Mouse (Mus musculus) induced T-regulatory cell, adult 2 months (primary cell): ENCODE measurements around the gene Apbb2.
A peak's percentile ranks its signal among the peaks of the same experiment; 100 is the strongest.

ENCODE experiments used
- DNase-seq: peaks from one replicate; pipeline ENCODE4 v3.0.0-alpha.2; 2012; ENCODE audit warnings: low read depth

The Apbb2 gene

GRCm38 (mm10) chr5:66602287-66602820 lies 16.2 kb downstream of the Apbb2 start:
- peak; percentile 20 for DNase-seq

- DNase-seq = no peak
These were observed 18.2 kb downstream of the Apbb2 start for GRCm38 (mm10) chr5:66600415-66600814.

DNA sequence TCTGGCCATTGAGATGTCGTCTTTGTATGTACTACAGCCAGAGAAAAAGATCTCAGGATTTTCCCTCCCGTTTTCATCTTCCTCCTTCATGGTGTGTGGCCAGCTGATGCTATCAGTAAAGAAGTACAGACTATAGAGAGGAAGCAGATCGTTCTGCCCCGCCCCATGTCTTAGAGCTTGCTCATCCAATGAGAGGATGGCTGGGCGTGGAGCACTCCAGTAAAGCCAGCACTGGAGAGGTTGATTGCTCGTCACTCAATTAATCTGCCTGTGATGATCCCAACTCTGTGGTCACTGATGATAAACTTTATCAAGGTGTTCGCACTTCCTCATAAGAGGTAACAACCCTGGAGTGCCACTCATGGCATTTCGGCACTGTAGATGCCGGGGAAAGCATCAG lies 18.7 kb downstream of the Apbb2 start:
- no peak for DNase-seq

GRCm38 (mm10) chr5:66596296-66596695 lies 22.3 kb downstream of the Apbb2 start:
- DNase-seq = no peak

GRCm38 (mm10) chr5:66594881-66595280 lies 23.7 kb downstream of the Apbb2 start:
- no peak for DNase-seq

- no peak for DNase-seq
These were observed 32.3 kb downstream of the Apbb2 start for GRCm38 (mm10) chr5:66586236-66586745.

DNA sequence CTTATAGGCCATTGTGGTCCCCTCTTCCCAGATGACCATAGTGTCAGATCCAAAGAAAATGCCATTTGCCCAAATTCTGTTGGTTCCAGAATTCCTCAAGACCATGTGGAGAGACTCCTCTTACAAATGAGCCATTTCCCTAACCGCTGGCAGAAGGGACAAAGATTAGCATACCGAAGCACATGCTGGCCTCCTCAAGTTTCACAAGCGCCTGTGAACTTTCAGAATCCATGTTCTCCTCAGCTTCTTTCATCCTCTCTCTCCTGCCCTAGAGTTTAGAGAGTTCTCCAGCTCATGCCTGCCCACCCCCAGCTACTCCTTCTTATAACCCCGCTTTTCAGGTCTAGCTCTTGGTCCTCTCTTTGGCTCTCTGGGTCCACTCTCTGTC lies 35.6 kb downstream of the Apbb2 start:
- DNase-seq = no peak

GRCm38 (mm10) chr5:66582281-66583018 lies 36.1 kb downstream of the Apbb2 start:
- DNase-seq = no peak

GRCm38 (mm10) chr5:66579066-66579465 lies 39.5 kb downstream of the Apbb2 start:
- no peak for DNase-seq

GRCm38 (mm10) chr5:66576299-66576698 lies 42.3 kb downstream of the Apbb2 start:
- no peak for DNase-seq

DNA sequence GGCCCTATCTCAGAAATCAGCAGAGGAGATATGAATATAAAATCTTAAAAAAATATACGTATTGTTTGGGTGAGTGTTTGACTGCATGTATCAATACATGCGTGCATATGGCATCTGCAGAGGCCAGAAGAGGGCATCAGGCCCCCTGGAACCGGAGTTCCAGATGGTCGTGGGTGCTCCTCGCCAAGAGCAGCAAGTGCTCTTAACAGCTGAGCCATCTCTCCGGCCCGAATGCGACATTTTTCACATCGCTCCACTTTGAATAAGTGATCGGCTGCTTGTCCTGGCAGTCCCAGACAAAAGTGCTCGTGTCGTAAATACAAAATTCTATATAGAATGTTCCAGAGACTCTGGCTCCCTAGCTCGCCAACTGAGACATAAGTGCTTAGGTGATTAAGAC lies 43.4 kb downstream of the Apbb2 start:
- no peak for DNase-seq

DNA sequence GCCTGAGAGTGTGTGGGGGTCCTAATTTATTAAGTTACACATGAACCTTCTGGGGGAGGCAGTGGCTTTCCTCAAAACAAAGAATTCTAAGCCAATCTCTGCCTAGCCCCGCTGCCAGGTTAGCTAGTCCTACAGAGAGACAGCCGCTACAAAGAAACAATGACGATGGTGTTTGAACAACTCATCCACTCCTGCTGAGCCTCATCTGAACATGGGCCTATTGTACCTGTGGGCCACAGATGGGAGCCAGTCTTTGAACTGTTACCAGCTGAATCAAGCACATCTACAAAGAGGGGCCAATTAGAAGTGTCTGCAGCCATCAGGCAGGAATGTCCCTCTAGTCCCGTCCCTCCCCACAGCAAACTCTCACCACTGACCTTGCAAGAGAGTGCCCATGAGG lies 45.3 kb downstream of the Apbb2 start:
- DNase-seq = no peak

DNA sequence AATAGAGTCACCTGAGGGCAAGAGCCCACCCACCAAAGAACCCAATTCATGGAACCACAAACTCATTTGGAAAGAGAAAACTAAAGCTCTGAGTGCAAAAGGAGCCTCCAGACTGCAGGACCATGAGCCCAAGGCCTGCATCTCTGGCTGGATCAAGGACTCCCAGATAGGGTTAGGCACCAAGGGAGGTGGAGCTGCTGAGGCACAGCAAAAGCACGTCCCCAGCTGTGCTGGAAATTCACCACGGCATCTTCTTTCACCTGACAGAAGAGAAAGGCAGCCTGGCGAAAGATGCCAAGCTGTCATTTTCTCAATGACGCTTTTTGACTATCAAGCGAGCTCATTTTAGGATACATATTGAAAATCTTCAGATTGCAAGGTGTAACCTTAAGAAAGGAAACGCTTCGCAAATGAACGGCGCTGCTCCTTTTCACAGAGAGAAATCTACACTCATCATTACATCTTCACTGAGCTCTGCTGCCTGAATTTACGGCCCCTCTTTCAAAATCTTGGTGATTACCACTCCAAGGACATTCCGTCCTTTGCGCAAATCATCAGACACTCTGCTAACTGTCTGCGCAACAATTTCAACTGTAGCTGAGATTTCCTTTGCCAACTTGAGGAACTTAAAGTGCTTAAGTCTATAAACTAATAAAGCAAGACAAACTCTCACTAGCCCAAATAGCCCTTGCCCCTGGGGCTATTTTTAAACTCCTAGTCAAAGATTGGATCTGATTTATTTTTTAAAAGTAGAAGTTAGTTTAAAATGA lies 46.3 kb downstream of the Apbb2 start:
- no peak for DNase-seq

- DNase-seq = no peak
These were observed 47.9 kb downstream of the Apbb2 start for GRCm38 (mm10) chr5:66570709-66571108.

DNA sequence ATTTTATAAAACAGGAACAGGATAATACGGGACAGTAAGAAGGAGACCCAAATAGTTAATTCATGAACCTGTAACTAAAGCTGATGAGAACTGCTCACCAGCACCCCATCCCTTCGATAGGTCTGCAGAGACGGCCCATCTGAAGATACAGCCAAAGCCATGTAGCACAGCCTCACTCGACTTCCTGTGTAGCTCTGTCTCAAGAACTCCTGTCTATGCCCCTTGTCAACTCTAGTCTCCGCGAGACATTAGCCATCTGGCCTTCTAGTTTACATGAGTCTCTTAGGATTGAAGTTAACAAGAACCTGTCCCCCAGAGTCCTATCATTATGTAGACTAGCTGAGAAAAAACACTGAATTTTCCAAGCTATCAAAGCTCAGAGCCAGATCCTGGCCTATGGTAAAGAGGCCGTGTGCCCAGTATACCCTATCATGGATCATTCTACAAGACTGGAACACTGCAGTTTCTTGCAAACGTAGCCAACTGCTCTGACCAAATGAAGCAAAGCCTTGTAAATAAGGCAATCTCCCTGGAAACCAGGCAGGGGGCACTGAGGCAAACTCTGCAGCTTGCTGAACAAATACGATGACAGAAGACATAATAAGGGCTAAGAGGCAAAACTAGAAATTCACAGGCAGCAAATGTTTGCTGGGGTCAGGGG lies 49.3 kb downstream of the Apbb2 start:
- DNase-seq = no peak

DNA sequence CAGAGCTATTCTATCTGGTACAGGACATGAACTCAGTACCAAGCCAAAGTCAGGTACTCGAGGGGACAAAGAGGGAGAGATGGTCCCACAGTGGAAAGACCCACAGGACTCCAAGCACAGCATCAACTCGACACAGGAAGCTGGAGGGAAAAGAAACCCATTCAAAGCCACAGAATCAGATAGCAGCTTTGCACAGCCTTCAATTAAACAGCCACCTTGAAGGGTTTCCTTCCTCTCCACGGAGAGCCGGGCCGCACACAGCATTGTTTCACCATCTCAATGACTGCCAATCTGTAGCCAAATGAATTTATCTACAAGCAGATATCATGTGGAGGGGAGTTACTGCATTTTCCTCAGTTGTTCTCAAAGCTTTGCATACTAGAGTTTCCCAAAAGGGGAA lies 50.6 kb downstream of the Apbb2 start:
- peak; percentile 2 for DNase-seq

GRCm38 (mm10) chr5:66567424-66567823 lies 51.2 kb downstream of the Apbb2 start:
- DNase-seq = no peak

GRCm38 (mm10) chr5:66559591-66560175 lies 58.9 kb downstream of the Apbb2 start:
- DNase-seq = no peak

DNA sequence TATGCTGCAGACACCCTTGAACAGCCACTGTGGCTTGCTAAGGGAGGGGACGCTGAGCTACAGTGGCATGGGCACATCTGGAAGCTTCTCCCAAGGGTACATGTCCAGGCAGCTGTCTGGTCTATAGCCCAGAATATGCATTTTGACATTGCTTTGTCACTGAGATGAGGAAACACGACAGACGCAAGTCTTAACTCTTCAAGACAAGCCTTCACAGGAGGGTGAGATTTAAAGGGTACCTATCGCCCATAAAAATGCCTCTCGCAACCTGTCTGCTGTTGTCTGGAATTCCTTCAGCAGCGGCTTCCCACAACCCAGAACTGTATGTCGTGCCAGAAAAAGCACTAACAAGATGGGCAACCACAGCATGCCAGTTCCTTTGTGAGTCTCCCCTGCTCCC lies 60.5 kb downstream of the Apbb2 start:
- DNase-seq = no peak

DNA sequence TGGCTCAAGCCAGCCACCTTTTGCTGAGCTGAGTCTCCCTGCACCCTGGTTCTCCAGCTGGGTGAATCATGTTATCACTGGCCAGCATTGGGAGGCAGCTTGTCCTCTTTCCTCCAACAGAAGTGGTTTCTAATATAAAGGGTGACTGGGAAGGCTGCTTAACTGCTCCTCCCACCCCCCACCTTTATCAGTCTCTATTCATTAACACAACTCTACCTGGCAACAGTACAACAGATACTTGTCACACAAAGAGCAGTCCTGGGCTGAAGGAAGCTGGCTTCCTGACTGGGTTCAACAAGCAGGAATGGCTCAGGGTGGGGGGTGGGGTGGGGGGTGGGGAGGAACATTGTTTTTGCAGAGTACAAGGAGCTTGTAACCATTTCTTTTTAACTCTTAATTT lies 64.7 kb downstream of the Apbb2 start:
- no peak for DNase-seq

- DNase-seq = no peak
These were observed 66.3 kb downstream of the Apbb2 start for GRCm38 (mm10) chr5:66552246-66552645.

GRCm38 (mm10) chr5:66550292-66550691 lies 68.3 kb downstream of the Apbb2 start:
- DNase-seq = no peak
